Mouse (Mus musculus) liver, embryonic 14.5 days (tissue): ENCODE measurements around the gene Apbb1.

ENCODE experiments used
- CTCF ChIP-seq: IDR thresholded peaks from 2 replicates; pipeline ENCODE4 v1.5.1; 2016; ENCODE audit warnings: antibody characterized with exemption, low read depth, control low read depth
- EP300 ChIP-seq: IDR thresholded peaks from 2 replicates; pipeline ENCODE4 v1.6.1; 2016; ENCODE audit warnings: antibody characterized with exemption, low read depth

- TF ChIP-seq CTCF: no peak
- TF ChIP-seq EP300: no peak
Measured at GRCm38 (mm10) chr7:105568583-105568982, 12.9 kb downstream of the Apbb1 start.
